Mouse (Mus musculus) forebrain, embryonic 13.5 days (tissue): ENCODE data around the gene Rhno1. TPM values are rescaled to one million over a fixed set of nuclear protein-coding genes. Genes with fewer than 3 reads are reported as not detected.
A peak's percentile ranks its signal among the peaks of the same experiment; 100 is the strongest.

Experiments used
- ATAC-seq: fragments of 200-750 bp; cut with Nextera tagmentation; 2 replicates; pipeline ENCODE4 v1.8.0; 2017
- H3K27ac ChIP-seq: fragments of 300-500 bp; sonication (generic); 2 replicates; pipeline ENCODE4 v1.5.1; 2015; ENCODE audit warnings: inconsistent platforms, mild to moderate bottlenecking, moderate library complexity
- H3K27me3 ChIP-seq: fragments of 300-500 bp; sonication (generic); 2 replicates; pipeline ENCODE4 v1.6.1; 2015; ENCODE audit warnings: mild to moderate bottlenecking, inconsistent platforms
- H3K36me3 ChIP-seq: fragments of 300-500 bp; sonication (generic); 2 replicates; pipeline ENCODE4 v1.6.1; 2015; ENCODE audit warnings: mild to moderate bottlenecking, inconsistent platforms; ENCODE audit not compliant: poor library complexity, severe bottlenecking
- H3K4me1 ChIP-seq: fragments of 300-500 bp; sonication (generic); 2 replicates; pipeline ENCODE4 v1.6.1; 2015; ENCODE audit warnings: inconsistent platforms
- H3K4me2 ChIP-seq: fragments of 300-500 bp; sonication (generic); 2 replicates; pipeline ENCODE4 v1.6.1; 2015; ENCODE audit warnings: inconsistent platforms, mild to moderate bottlenecking, moderate library complexity
- H3K4me3 ChIP-seq: fragments of 300-500 bp; sonication (generic); 2 replicates; pipeline ENCODE4 v1.5.1; 2015; ENCODE audit warnings: mild to moderate bottlenecking, inconsistent platforms
- H3K9ac ChIP-seq: fragments of 300-500 bp; sonication (generic); 2 replicates; pipeline ENCODE4 v1.6.1; 2015; ENCODE audit warnings: mild to moderate bottlenecking, inconsistent platforms
- H3K9me3 ChIP-seq: fragments of 300-500 bp; sonication (generic); replicated peaks from 2 replicates; pipeline ENCODE4 v1.6.1; 2016; ENCODE audit warnings: inconsistent platforms
- WGBS: fragments of 180-500 bp; shearing (Covaris S2); methylation state at CpG from one replicate; pipeline ENCODE4 v1.1.7; 2015; 5-methylcytosine and 5-hydroxymethylcytosine counted together
- polyA plus RNA-seq: library from polyadenylated mRNA; unstranded; fragments of >200 nt; fragmentation: Nextera tagmentation; extraction: Ambion mirVana; gene quantifications from 2 replicates; pipeline ENCODE4 v1.2.1, GENCODE M21; 2015

Gene Rhno1
- polyA plus RNA-seq, 1 experiment from 2014 or later: 180 TPM

- H3K27me3 ChIP-seq: no peaks in the 10 kb centered on the region
- no peak overlapping the region for H3K27ac ChIP-seq
- no peak overlapping the region for H3K4me2 ChIP-seq
- 83% methylated on average over 8 of the region's 8 CpGs for WGBS
- H3K9me3 ChIP-seq: no peaks in the 10 kb centered on the region
- no peaks in the 10 kb centered on the region for H3K4me1 ChIP-seq
- ATAC-seq: no peak
- H3K36me3 ChIP-seq: 0 out of 2 replicates have a peak, but pooled peaks cover 1% of the 10 kb centered on the region
- H3K9ac ChIP-seq: no peak overlapping the region
- no peak overlapping the region for H3K4me3 ChIP-seq
These were observed 47.1 kb downstream of the Rhno1 start for GRCm38 (mm10) chr6:128315597-128315996.

- ATAC-seq: no peak
- Histone ChIP-seq H3K36me3 (no peaks in the 10 kb centered on the region), H3K9ac (no peak overlapping the region), H3K27me3 (no peaks in the 10 kb centered on the region), H3K9me3 (no peaks in the 10 kb centered on the region), H3K27ac (no peak overlapping the region), H3K4me2 (no peak overlapping the region), H3K4me3 (no peak overlapping the region), H3K4me1 (no peaks in the 10 kb centered on the region)
- WGBS: 91% methylated on average over 6 of the region's 6 CpGs
These were observed 47.9 kb downstream of the Rhno1 start for GRCm38 (mm10) chr6:128314796-128315195.

GRCm38 (mm10) chr6:128308311-128308710, 54.4 kb downstream of the Rhno1 start:
- peak; percentile 72 for ATAC-seq
- H3K4me1 ChIP-seq: no peaks in the 10 kb centered on the region
- H3K4me2 ChIP-seq: no peak overlapping the region
- no peaks in the 10 kb centered on the region for H3K27me3 ChIP-seq
- no peaks in the 10 kb centered on the region for H3K36me3 ChIP-seq
- 30% methylated on average over 4 of the region's 4 CpGs for WGBS
- no peak overlapping the region for H3K27ac ChIP-seq
- H3K9ac ChIP-seq: no peak overlapping the region
- no peak overlapping the region for H3K4me3 ChIP-seq
- H3K9me3 ChIP-seq: no peaks in the 10 kb centered on the region

Other genes with a start within 250 kb of the Rhno1 start
- 20.6 and 30.4 TPM in 2 replicates for gene Tspan9, start 219.3 kb downstream of the Rhno1 start, polyA plus RNA-seq
- 0.36 and 0.81 TPM in 2 replicates for gene Tead4, start 62.1 kb downstream of the Rhno1 start, polyA plus RNA-seq
- gene Tulp3, start 7.1 kb downstream of the Rhno1 start, polyA plus RNA-seq: 15.9 and 17.5 TPM in 2 replicates
- 42.5 and 44.0 TPM in 2 replicates for gene Foxm1, start 56 bp upstream of the Rhno1 start, polyA plus RNA-seq
- 1.0 and 1.2 TPM in 2 replicates for gene Tex52, start 12.5 kb upstream of the Rhno1 start, polyA plus RNA-seq
- gene Gm44596, start 12.6 kb upstream of the Rhno1 start, polyA plus RNA-seq: not detected in 2 replicates
- 3.8 and 5.2 TPM in 2 replicates for gene Nrip2, start 36.4 kb upstream of the Rhno1 start, polyA plus RNA-seq
- gene Itfg2, start 62.0 kb upstream of the Rhno1 start, polyA plus RNA-seq: 35.2 and 38.1 TPM in 2 replicates
- 454 and 497 TPM in 2 replicates for gene Fkbp4, start 75.8 kb upstream of the Rhno1 start, polyA plus RNA-seq
- 0.43 TPM in 1 of 2 replicates, not detected in the other for gene Pzp, start 163.8 kb upstream of the Rhno1 start, polyA plus RNA-seq
- 2.2 and 2.6 TPM in 2 replicates for gene A2ml1, start 218.7 kb upstream of the Rhno1 start, polyA plus RNA-seq